Mouse (Mus musculus) midbrain, embryonic 15.5 days (tissue): Measurements from ENCODE around the gene Rangrf. TPM values are rescaled to one million over a fixed set of nuclear protein-coding genes. Genes with fewer than 3 reads are reported as not detected.
"Not testable (repeated sequence)": the region's sequence is repeated elsewhere in the genome, so short reads cannot be mapped to it uniquely, and the experiment has no call there.

Experiments used
- ATAC-seq: fragments of 200-750 bp; cut with Nextera tagmentation; replicated peaks from 2 replicates; pipeline ENCODE4 v1.8.0; 2017; ENCODE audit warnings: moderate TSS enrichment
- H3K27ac ChIP-seq: fragments of 300-500 bp; sonication (generic); 2 replicates; pipeline ENCODE4 v1.5.1; 2015; ENCODE audit warnings: mild to moderate bottlenecking, inconsistent platforms
- H3K27me3 ChIP-seq: fragments of 300-500 bp; sonication (generic); replicated peaks from 2 replicates; pipeline ENCODE4 v1.6.1; 2015; ENCODE audit warnings: inconsistent platforms
- H3K36me3 ChIP-seq: fragments of 300-500 bp; sonication (generic); replicated peaks from 2 replicates; pipeline ENCODE4 v1.6.1; 2015; ENCODE audit warnings: inconsistent platforms
- H3K4me1 ChIP-seq: fragments of 300-500 bp; sonication (generic); 2 replicates; pipeline ENCODE4 v1.6.1; 2015; ENCODE audit warnings: inconsistent platforms
- H3K4me2 ChIP-seq: fragments of 300-500 bp; sonication (generic); 2 replicates; pipeline ENCODE4 v1.6.1; 2015; ENCODE audit warnings: inconsistent platforms, mild to moderate bottlenecking, moderate library complexity
- H3K4me3 ChIP-seq: fragments of 300-500 bp; sonication (generic); 2 replicates; pipeline ENCODE4 v1.5.1; 2015; ENCODE audit warnings: mild to moderate bottlenecking, inconsistent platforms
- H3K9ac ChIP-seq: fragments of 300-500 bp; sonication (generic); 2 replicates; pipeline ENCODE4 v1.6.1; 2015; ENCODE audit warnings: mild to moderate bottlenecking, inconsistent platforms
- H3K9me3 ChIP-seq: fragments of 300-500 bp; sonication (generic); 2 replicates; pipeline ENCODE4 v1.6.1; 2016; ENCODE audit warnings: inconsistent platforms
- WGBS: fragments of 180-500 bp; shearing (Covaris S2); methylation state at CpG from one replicate; pipeline ENCODE4 v1.1.7; 2015; ENCODE audit warnings: mixed read lengths; 5-methylcytosine and 5-hydroxymethylcytosine counted together
- microRNA-seq: library from miRNA; unstranded; fragments of <30 nt; microRNA quantifications from one replicate; pipeline ENCODE4, GENCODE M21; 2016
- polyA plus RNA-seq: library from polyadenylated mRNA; unstranded; fragments of >200 nt; fragmentation: Nextera tagmentation; extraction: Ambion mirVana; gene quantifications from 2 replicates; pipeline ENCODE4 v1.2.1, GENCODE M21; 2015

Gene Rangrf
- polyA plus RNA-seq, 1 experiment from 2014 or later = 22.0 TPM

GRCm38 (mm10) chr11:68936951-68937350 is 38.0 kb downstream of the Rangrf start:
- not testable (repeated sequence) for ATAC-seq
- 86% methylated on average over 4 of the region's 4 CpGs for WGBS

DNA sequence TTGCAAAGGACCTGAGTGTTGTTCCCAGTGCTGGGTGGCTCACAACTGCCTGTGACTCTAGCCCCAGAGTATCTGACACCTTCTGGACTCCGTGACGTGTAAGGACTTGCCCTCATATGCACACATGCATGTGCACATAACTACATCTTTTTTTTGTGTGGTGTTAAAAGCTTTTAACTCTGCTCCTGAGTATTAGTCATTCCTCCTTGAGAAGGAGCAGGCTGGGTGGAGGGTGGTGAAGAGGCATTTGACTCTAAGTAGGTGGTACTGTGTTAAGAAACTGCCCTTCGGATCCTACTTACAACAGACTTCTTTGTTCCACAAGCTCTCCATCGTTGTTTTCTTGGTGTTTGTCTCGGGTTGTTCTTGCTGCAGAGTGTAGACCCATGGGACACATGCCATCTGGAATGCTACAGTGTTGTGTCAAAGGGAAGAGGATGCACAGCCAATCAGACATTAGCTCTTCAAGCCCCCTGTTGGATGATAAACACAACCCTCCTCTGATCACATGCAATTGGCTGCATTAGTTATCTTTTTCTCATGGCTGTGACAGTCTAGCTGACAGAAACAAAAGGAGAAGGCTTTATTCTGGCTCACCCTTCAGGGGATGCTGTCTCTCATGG is 41.0 kb downstream of the Rangrf start:
- H3K4me2 ChIP-seq = no peak overlapping the region

More at GRCm38 (mm10) chr11:68936951-68937350, 38.0 kb downstream of the Rangrf start:
- not testable (repeated sequence) for H3K36me3 ChIP-seq, H3K9ac ChIP-seq, H3K9me3 ChIP-seq, H3K27me3 ChIP-seq, H3K4me3 ChIP-seq, H3K4me2 ChIP-seq, H3K27ac ChIP-seq
- H3K4me1 ChIP-seq = peaks cover 19% of the 10 kb centered on the region

GRCm38 (mm10) chr11:68929947-68930346 is 45.0 kb downstream of the Rangrf start:
- Histone ChIP-seq H3K4me3 (no peak overlapping the region), H3K9me3 (no peaks in the 10 kb centered on the region), H3K4me1 (0 out of 2 replicates have a peak, but pooled peaks cover 3% of the 10 kb centered on the region), H3K36me3 (no peaks in the 10 kb centered on the region), H3K27ac (no peak overlapping the region), H3K27me3 (no peaks in the 10 kb centered on the region), H3K4me2 (no peak overlapping the region), H3K9ac (no peak overlapping the region)
- no peak for ATAC-seq
- WGBS = 78% methylated on average over 6 of the region's 6 CpGs

More for the DNA sequence above, 41.0 kb downstream of the Rangrf start:
- Histone ChIP-seq H3K36me3 (no peaks in the 10 kb centered on the region), H3K27me3 (no peaks in the 10 kb centered on the region), H3K9me3 (no peaks in the 10 kb centered on the region), H3K4me1 (peaks cover 3% of the 10 kb centered on the region; the same call in 1 of the 2 replicates), H3K4me3 (no peak overlapping the region), H3K9ac (no peak overlapping the region), H3K27ac (0 out of 2 replicates have a peak overlapping the region, but pooled peaks have one; percentile 38)
- WGBS = 71% methylated on average over 5 of the region's 5 CpGs
- ATAC-seq = 0 out of 2 replicates have a peak, but pooled peaks have one; percentile 27

DNA sequence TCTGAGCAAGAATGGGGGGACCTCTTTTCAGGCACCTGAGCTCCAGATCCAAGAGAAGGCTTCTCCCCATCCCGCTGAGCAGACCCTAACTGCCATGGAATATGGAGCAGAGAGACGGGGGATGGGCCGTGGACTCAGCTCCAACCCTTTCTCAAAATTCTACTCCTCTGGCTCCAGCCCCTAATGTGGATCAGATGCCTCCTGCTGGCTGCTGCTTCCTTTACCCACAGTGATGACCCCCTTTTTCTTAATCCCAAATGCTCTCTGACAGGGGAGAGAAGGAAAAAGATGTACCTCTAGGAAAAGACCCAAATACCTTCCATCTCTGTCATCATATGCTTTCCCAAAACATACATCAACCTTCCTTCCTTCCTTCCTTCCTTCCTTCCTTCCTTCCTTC is 48.0 kb downstream of the Rangrf start, which contains the start of gene Odf4:
Gene Odf4, minus strand, starts transcription at position 101 of the 400 bp plus-strand sequence.
- Histone ChIP-seq H3K9me3 (no peaks in the 10 kb centered on the region), H3K4me2 (no peak within 1 kb of the TSS), H3K4me1 (no peaks in the 10 kb centered on the region), H3K4me3 (no peak within 1 kb of the TSS), H3K36me3 (no peaks in the 10 kb centered on the region), H3K9ac (no peak within 1 kb of the TSS), H3K27me3 (no peaks in the 10 kb centered on the region), H3K27ac (no peak within 1 kb of the TSS)
- 85% methylated on average over 3 of the region's 3 CpGs for WGBS
- ATAC-seq = no peak

DNA sequence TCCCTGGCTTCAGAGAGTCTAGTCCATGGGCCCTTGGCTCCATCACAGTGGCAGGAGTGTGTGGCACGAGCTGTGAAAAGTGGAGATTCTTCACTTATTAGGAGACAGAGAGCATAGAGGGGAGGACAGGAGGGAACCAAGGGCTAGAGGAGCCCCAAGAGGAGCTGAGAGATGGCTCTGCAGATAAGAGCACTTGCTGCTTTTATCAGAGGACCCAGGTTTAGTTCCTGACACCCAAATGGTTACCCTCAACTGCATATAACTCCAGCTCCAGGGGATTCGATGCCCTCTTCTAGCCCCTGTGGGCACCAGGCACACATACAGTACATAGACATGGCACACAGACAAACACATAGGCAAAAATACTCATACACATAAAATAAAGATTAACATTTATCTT is 50.2 kb downstream of the Rangrf start:
- Histone ChIP-seq H3K9ac (no peak overlapping the region), H3K27me3 (no peaks in the 10 kb centered on the region), H3K36me3 (no peaks in the 10 kb centered on the region), H3K4me3 (no peak overlapping the region), H3K4me2 (no peak overlapping the region), H3K9me3 (no peaks in the 10 kb centered on the region), H3K4me1 (no peaks in the 10 kb centered on the region), H3K27ac (no peak overlapping the region)
- WGBS = 75% methylated on average over 2 of the region's 2 CpGs
- no peak for ATAC-seq

- Histone ChIP-seq H3K4me1 (no peaks in the 10 kb centered on the region), H3K4me3 (no peak overlapping the region), H3K27me3 (no peaks in the 10 kb centered on the region), H3K4me2 (no peak overlapping the region), H3K27ac (no peak overlapping the region), H3K36me3 (no peaks in the 10 kb centered on the region), H3K9me3 (no peaks in the 10 kb centered on the region), H3K9ac (no peak overlapping the region)
- ATAC-seq = no peak
- 49% methylated on average over 3 of the region's 3 CpGs for WGBS
Observed at GRCm38 (mm10) chr11:68923191-68923590, 51.8 kb downstream of the Rangrf start.

Small RNA genes within 50 kb of the gene (microRNA-seq; reads per million reads assigned to microRNA genes)
- 7.7 reads per million, percentile 29 among the genes with 10 or more reads in this experiment for gene Mir3062

Other genes with a start within 250 kb of the Rangrf start
- 105 and 108 TPM in 2 replicates for gene Ndel1, start 103.3 kb downstream of the Rangrf start, polyA plus RNA-seq
- gene Rnf222, start 86.6 kb downstream of the Rangrf start, polyA plus RNA-seq = not detected in 2 replicates
- gene Rpl26, start 73.6 kb downstream of the Rangrf start, polyA plus RNA-seq = 529 and 538 TPM in 2 replicates
- 0.60 and 0.84 TPM in 2 replicates for gene Odf4, start 48.1 kb downstream of the Rangrf start, polyA plus RNA-seq
- 24.2 and 28.7 TPM in 2 replicates for gene Arhgef15, start 17.7 kb downstream of the Rangrf start, polyA plus RNA-seq
- gene Slc25a35, start 7.1 kb downstream of the Rangrf start, polyA plus RNA-seq = 1.3 and 1.6 TPM in 2 replicates
- gene Pfas, start 33.3 kb upstream of the Rangrf start, polyA plus RNA-seq = 16.9 and 18.7 TPM in 2 replicates
- 67.0 and 73.5 TPM in 2 replicates for gene Ctc1, start 40.7 kb upstream of the Rangrf start, polyA plus RNA-seq
- gene Aurkb, start 70.5 kb upstream of the Rangrf start, polyA plus RNA-seq = 17.7 and 23.9 TPM in 2 replicates
- 20.5 and 21.2 TPM in 2 replicates for gene Borcs6, start 84.5 kb upstream of the Rangrf start, polyA plus RNA-seq
- 33.5 and 37.7 TPM in 2 replicates for gene Tmem107, start 95.6 kb upstream of the Rangrf start, polyA plus RNA-seq
- 319 and 333 TPM in 2 replicates for gene Vamp2, start 113.3 kb upstream of the Rangrf start, polyA plus RNA-seq
- 11.3 and 12.3 TPM in 2 replicates for gene Per1, start 120.0 kb upstream of the Rangrf start, polyA plus RNA-seq
- 0.86 and 0.89 TPM in 2 replicates for gene Hes7, start 145.2 kb upstream of the Rangrf start, polyA plus RNA-seq
- 0.24 and 0.27 TPM in 2 replicates for gene 9130213A22Rik, start 147.4 kb upstream of the Rangrf start, polyA plus RNA-seq
- 6.3 and 8.0 TPM in 2 replicates for gene Aloxe3, start 150.7 kb upstream of the Rangrf start, polyA plus RNA-seq
- 0.28 and 0.41 TPM in 2 replicates for gene Alox12b, start 181.8 kb upstream of the Rangrf start, polyA plus RNA-seq
- 0.25 and 0.87 TPM in 2 replicates for gene Alox8, start 222.7 kb upstream of the Rangrf start, polyA plus RNA-seq